Mouse (Mus musculus): Measurements from ENCODE around the gene Gnat1. TPM values are rescaled to one million over a fixed set of nuclear protein-coding genes. Genes with fewer than 3 reads are reported as not detected.

Gnat1 gene
- polyA plus RNA-seq, 1 experiment: 0.20 TPM

DNA sequence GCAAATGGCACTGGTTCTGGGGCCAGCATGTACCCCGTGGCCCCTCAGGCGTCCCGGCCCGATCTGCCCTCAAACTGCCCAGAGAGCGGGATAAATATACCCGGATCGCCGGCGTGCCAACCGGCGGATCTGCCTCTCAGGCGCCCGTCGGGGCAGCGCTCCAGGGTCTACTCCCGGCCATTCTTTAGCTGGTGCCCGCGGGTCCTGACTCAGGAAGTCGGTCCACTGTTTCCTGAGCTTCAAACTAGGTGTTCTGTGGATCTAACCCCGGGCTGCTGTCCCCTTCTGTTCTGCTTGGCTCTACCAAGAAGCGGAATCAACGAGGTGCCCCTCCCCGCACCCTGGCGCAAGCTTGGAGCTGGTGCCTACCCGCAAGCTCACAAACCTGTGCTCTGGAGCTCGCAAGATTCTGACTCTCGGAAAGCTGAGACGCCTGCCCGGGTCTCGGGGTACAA lies 12.7 kb downstream of the Gnat1 start:
- DNase-seq: no peak
- H3K4me3 ChIP-seq (replicated peaks; ENCODE audit: extremely low read depth, low read depth, low read length): no peak overlapping the region
- peaks cover 3% of the 10 kb centered on the region; the same call in 1 of the 2 replicates for H3K4me1 ChIP-seq (ENCODE audit: control insufficient read depth, insufficient read depth, low read length)
- 2% methylated on average over 30 of the region's 30 CpGs for WGBS
- TF ChIP-seq CTCF (IDR thresholded peaks at IDR 0.05; ENCODE audit: insufficient read depth, low read length) (no peak), POLR2A (IDR thresholded peaks at IDR 0.05; ENCODE audit: borderline replicate concordance, extremely low read depth, low read depth, low read length) (no peak)

DNA sequence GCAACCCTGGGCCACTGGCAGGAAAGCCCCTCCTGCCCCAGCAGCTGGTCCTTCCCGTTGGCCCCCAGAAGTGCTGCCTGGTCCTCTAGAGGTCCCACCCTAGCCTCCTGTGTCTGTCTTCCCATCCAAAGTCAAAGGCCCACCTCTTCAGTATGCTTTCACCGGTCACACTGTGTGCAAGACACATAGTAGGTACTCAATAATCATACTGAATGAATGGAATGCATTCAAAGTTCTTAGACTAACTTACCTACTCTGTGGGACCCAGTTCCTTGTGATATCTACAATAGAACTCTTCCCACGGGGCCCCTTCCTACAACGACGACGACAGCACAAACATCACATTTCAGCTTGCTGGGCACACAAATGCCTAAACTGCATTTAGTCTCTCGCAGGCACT lies 14.2 kb downstream of the Gnat1 start:
- DNase-seq: no peak
- WGBS: 77% methylated on average over 7 of the region's 7 CpGs
- Histone ChIP-seq H3K4me3 (replicated peaks; ENCODE audit: extremely low read depth, low read depth, low read length) (no peak overlapping the region), H3K4me1 (ENCODE audit: control insufficient read depth, insufficient read depth, low read length) (peaks cover 3% of the 10 kb centered on the region; the same call in 1 of the 2 replicates)
- TF ChIP-seq CTCF (IDR thresholded peaks at IDR 0.05; ENCODE audit: insufficient read depth, low read length) (no peak), POLR2A (IDR thresholded peaks at IDR 0.05; ENCODE audit: borderline replicate concordance, extremely low read depth, low read depth, low read length) (no peak)

DNA sequence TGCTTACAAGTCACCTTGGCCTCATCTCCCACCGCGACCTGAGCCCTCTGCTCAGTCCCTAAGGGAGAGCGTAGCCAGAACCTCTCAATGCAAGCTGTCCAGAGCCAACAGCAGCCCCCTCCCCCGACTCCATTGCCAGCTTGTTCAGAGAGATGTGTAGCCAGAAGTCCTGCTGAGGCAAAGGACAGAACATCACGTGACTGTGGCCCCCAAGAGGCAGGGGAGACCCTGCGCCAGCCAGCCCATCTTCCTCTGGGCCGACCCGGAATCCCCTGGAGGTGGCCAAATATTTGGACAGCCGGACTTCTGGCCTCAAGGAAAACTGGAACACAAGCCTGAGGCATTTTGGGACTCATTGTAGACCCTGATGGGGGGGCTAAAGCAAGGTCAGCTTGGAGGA lies 16.0 kb downstream of the Gnat1 start:
- Histone ChIP-seq H3K4me1 (ENCODE audit: control insufficient read depth, insufficient read depth, low read length) (peaks cover 3% of the 10 kb centered on the region; the same call in 1 of the 2 replicates), H3K4me3 (replicated peaks; ENCODE audit: extremely low read depth, low read depth, low read length) (no peak overlapping the region)
- TF ChIP-seq POLR2A (IDR thresholded peaks at IDR 0.05; ENCODE audit: borderline replicate concordance, extremely low read depth, low read depth, low read length) (no peak), CTCF (IDR thresholded peaks at IDR 0.05; ENCODE audit: insufficient read depth, low read length) (no peak)
- DNase-seq: no peak
- WGBS: 70% methylated on average over 9 of the region's 9 CpGs

DNA sequence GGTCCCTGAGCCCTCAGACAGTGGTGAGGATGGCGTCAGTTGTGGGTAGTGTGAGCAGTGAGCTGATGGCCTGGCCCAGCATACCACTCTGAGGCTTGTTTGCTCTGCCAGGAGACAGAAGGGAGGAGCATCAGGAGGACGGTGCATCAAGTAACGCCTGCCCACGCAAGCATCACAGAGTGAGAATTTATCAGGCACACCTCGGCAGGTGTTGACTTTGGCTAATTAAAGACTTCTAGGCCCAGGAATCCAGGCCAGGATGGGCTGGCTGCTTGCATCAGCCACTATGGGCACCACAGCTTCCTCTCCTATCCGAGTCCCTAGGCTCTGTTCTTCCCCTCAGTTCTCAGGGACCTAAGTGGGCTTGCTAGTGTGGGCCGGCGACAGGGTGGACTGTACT lies 17.2 kb downstream of the Gnat1 start:
- no peak overlapping the region for H3K4me3 ChIP-seq (replicated peaks; ENCODE audit: extremely low read depth, low read depth, low read length)
- TF ChIP-seq CTCF (IDR thresholded peaks at IDR 0.05; ENCODE audit: insufficient read depth, low read length) (no peak), POLR2A (IDR thresholded peaks at IDR 0.05; ENCODE audit: borderline replicate concordance, extremely low read depth, low read depth, low read length) (no peak)
- peaks cover 3% of the 10 kb centered on the region; the same call in 1 of the 2 replicates for H3K4me1 ChIP-seq (ENCODE audit: control insufficient read depth, insufficient read depth, low read length)
- no peak for DNase-seq
- WGBS: 82% methylated on average over 8 of the region's 8 CpGs

DNA sequence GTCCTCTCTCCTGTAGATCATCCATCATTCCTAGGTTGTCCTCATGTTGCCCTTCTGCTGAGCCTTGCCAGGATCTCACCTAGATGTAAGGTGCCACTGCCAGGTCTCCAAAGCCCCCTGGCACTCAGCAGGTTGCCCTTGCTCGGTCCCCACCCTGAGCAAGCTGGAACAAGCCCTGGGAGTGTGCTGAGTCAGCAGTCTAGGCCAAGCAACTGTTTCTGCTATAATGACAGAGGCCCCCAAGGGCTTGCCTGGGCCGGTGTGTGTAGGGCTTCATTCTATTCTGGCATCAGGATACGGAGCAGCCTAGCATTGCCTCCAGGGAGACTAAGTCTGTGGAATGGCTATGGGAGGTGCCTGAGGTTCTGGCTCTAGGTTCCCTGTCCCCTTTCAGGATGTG lies 18.7 kb downstream of the Gnat1 start:
- Histone ChIP-seq H3K4me3 (replicated peaks; ENCODE audit: extremely low read depth, low read depth, low read length) (no peak overlapping the region), H3K4me1 (ENCODE audit: control insufficient read depth, insufficient read depth, low read length) (no peaks in the 10 kb centered on the region)
- DNase-seq: no peak
- TF ChIP-seq CTCF (IDR thresholded peaks at IDR 0.05; ENCODE audit: insufficient read depth, low read length) (no peak), POLR2A (IDR thresholded peaks at IDR 0.05; ENCODE audit: borderline replicate concordance, extremely low read depth, low read depth, low read length) (no peak)
- whole genome bisulfite sequencing: 76% methylated on average over 3 of the region's 3 CpGs

DNA sequence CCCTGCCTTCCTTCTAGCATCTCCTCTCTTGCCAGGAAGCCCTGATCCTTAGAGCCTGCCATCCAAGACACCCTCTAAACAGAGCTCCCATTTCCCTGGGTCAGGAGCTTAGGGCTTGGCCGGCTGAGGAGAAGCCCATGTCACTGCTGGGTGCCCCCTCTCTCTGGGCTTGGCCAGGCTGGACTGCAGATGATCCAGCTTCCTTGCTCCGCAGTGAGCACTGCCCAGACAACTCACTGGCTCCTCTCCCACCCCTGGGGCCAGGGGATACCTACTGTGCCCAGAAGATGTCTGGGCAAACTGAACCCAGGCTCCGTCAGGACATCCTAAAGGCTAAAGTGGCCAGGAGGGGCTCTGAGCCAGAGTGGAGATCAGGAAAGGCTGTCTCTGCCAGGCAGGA lies 19.6 kb downstream of the Gnat1 start:
- WGBS: 84% methylated on average over 3 of the region's 3 CpGs
- Histone ChIP-seq H3K4me3 (replicated peaks; ENCODE audit: extremely low read depth, low read depth, low read length) (no peak overlapping the region), H3K4me1 (ENCODE audit: control insufficient read depth, insufficient read depth, low read length) (no peaks in the 10 kb centered on the region)
- no peak for DNase-seq
- TF ChIP-seq CTCF (IDR thresholded peaks at IDR 0.05; ENCODE audit: insufficient read depth, low read length) (no peak), POLR2A (IDR thresholded peaks at IDR 0.05; ENCODE audit: borderline replicate concordance, extremely low read depth, low read depth, low read length) (no peak)

DNA sequence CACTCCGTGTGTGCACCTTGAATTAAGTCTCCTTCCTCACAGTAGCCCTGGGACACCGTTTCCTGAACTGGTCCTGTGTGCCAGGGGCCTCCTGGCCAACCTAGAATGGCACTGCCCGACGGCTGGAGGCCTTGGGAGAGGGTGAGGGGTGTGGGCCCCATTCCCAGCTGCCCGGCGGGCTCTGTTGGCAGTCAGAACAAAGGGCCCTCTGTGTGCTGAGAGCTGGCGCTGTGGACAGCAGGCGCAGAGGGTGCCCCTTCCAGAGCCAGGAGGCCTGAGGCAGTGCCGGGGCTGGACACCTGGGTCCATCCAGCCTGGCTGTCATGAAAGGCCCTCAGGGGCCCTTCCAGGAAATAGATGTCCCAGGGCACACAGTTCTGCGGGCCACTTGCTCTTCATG lies 20.0 kb downstream of the Gnat1 start:
- H3K4me3 ChIP-seq (replicated peaks; ENCODE audit: extremely low read depth, low read depth, low read length): no peak overlapping the region
- no peak for TF ChIP-seq CTCF (IDR thresholded peaks at IDR 0.05; ENCODE audit: insufficient read depth, low read length)
- TF ChIP-seq POLR2A (IDR thresholded peaks at IDR 0.05; ENCODE audit: borderline replicate concordance, extremely low read depth, low read depth, low read length): no peak
- no peak for DNase-seq
- no peaks in the 10 kb centered on the region for H3K4me1 ChIP-seq (ENCODE audit: control insufficient read depth, insufficient read depth, low read length)
- 79% methylated on average over 10 of the region's 10 CpGs for WGBS

DNA sequence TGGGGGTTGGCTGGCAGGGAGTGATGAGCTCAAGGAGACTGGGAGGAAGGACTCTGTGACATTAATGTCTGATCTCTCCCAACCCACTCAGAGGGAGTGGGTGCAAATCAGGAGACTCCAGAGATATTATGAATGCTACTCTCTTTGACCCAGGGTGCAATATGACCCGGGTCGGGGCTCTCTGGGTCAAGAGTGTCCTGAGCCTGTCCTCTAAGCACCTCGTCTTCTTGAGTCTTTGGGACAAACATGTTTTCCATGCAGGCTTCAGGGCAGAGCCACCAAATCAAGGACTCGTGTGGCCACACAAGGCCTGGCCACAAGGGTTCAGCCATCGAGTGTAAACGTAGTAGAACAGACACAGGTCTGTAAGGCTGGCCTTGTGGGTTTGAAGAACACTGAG lies 21.4 kb downstream of the Gnat1 start:
- no peak for DNase-seq
- TF ChIP-seq POLR2A (IDR thresholded peaks at IDR 0.05; ENCODE audit: borderline replicate concordance, extremely low read depth, low read depth, low read length): no peak
- TF ChIP-seq CTCF (IDR thresholded peaks at IDR 0.05; ENCODE audit: insufficient read depth, low read length): no peak
- no peaks in the 10 kb centered on the region for H3K4me1 ChIP-seq (ENCODE audit: control insufficient read depth, insufficient read depth, low read length)
- 93% methylated on average over 6 of the region's 6 CpGs for WGBS
- H3K4me3 ChIP-seq (replicated peaks; ENCODE audit: extremely low read depth, low read depth, low read length): no peak overlapping the region

DNA sequence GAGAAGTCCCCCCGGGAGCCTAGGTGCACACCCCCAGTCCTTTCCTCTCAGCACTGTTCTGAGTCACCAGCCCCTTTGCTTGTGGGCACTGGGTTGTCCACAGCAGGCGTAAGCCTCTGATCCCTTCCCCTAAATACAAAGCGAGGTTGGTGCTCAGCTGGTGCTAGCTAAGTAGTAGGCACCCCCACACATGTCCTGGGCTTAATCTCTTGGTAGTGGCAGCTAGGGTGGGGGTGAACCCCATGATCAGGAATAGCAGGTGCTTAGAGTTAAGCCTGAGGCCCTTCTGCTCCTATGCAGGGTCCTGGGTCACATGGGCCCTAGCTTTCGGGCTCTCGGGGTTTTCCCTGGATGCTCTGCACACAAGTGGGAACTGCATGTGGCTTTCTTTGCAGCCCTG lies 22.4 kb downstream of the Gnat1 start:
- 91% methylated on average over 5 of the region's 5 CpGs for WGBS
- TF ChIP-seq CTCF (IDR thresholded peaks at IDR 0.05; ENCODE audit: insufficient read depth, low read length) (no peak), POLR2A (IDR thresholded peaks at IDR 0.05; ENCODE audit: borderline replicate concordance, extremely low read depth, low read depth, low read length) (no peak)
- Histone ChIP-seq H3K4me1 (ENCODE audit: control insufficient read depth, insufficient read depth, low read length) (no peaks in the 10 kb centered on the region), H3K4me3 (replicated peaks; ENCODE audit: extremely low read depth, low read depth, low read length) (no peak overlapping the region)
- no peak for DNase-seq

DNA sequence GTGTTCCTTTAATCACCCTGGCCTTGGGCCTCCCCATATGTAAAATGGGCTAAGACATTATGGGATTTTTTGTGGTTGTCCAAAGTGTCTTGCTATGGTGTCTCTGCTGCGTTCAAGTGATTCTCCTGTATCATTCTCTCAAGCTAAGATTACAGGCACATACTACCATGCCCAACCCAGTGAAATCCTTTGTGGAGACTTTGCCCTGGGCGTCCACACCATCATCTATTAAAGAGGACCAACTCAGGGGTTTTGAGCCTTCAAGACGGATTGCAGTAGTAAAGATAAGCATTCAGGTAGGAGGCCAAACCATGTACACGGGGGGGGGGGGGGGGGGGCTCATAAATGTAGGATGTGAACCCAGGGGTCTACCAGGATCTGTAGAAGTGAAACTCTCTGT lies 24.9 kb downstream of the Gnat1 start:
- WGBS: 87% methylated on average over 4 of the region's 4 CpGs
- TF ChIP-seq POLR2A (IDR thresholded peaks at IDR 0.05; ENCODE audit: borderline replicate concordance, extremely low read depth, low read depth, low read length) (no peak), CTCF (IDR thresholded peaks at IDR 0.05; ENCODE audit: insufficient read depth, low read length) (no peak)
- H3K4me1 ChIP-seq (ENCODE audit: control insufficient read depth, insufficient read depth, low read length): no peaks in the 10 kb centered on the region
- no peak overlapping the region for H3K4me3 ChIP-seq (replicated peaks; ENCODE audit: extremely low read depth, low read depth, low read length)
- DNase-seq: no peak
